Comparison of ENCODE assay signal across 8 mouse cellular contexts in genomic region chr17:34029890-34030595, GRCm38 (mm10). TPM values are rescaled to one million over a fixed set of nuclear protein-coding genes. Genes with fewer than 3 reads are reported as not detected.
DNase-seq lines count a peak whose midpoint lies in the region; ATAC-seq and TF ChIP-seq lines count a peak whose summit lies in the region.

No protein-coding gene starts in this region.

- peaks cover 24% of the 10 kb centered on the region; the same call in 1 of the 2 replicates for H3K4me1 ChIP-seq in intestine, postnatal 0 days (replicated peaks; ENCODE audit: control insufficient read depth, insufficient read depth, low read length)
- peaks cover 75% of the 10 kb centered on the region for H3K4me1 ChIP-seq in neural tube, embryonic 12.5 days

- peak overlapping the region; percentile 86 for H3K9ac ChIP-seq in intestine, postnatal 0 days (ENCODE audit: low read depth, low read length)
- peak overlapping the region; percentile 97 for H3K9ac ChIP-seq in neural tube, embryonic 12.5 days

- no peaks in the 10 kb centered on the region for H3K27me3 ChIP-seq in intestine, postnatal 0 days (replicated peaks; ENCODE audit: control insufficient read depth, insufficient read depth, low read length)
- no peaks in the 10 kb centered on the region for H3K27me3 ChIP-seq in neural tube, embryonic 12.5 days (replicated peaks)

- ATAC-seq in cerebellum, adult (ENCODE audit: insufficient number of reproducible peaks, low FRiP score, low TSS enrichment) = no peak
- no peak for ATAC-seq in intestine, postnatal 0 days
- no peak for ATAC-seq in neural tube, embryonic 12.5 days (ENCODE audit: low FRiP score, low read depth)

- H3K36me3 ChIP-seq in intestine, postnatal 0 days (ENCODE audit: control insufficient read depth, insufficient read depth) = peaks cover 23% of the 10 kb centered on the region
- H3K36me3 ChIP-seq in neural tube, embryonic 12.5 days = peaks cover 31% of the 10 kb centered on the region

- WGBS in intestine, postnatal 0 days = 72% methylated on average over 21 of the region's 21 CpGs
- WGBS in neural tube, embryonic 12.5 days = 78% methylated on average over 21 of the region's 21 CpGs

- peak overlapping the region; percentile 87 for H3K4me2 ChIP-seq in intestine, postnatal 0 days (replicated peaks; ENCODE audit: low read depth)
- peak overlapping the region; percentile 98 for H3K4me2 ChIP-seq in neural tube, embryonic 12.5 days (replicated peaks)

- H3K4me3 ChIP-seq in intestine, postnatal 0 days (ENCODE audit: low read depth, low read length) = peak overlapping the region; percentile 70
- H3K4me3 ChIP-seq in neural tube, embryonic 12.5 days = peak overlapping the region; percentile 94

- no peak overlapping the region for H3K27ac ChIP-seq in intestine, postnatal 0 days (ENCODE audit: low read depth, low read length)
- no peak overlapping the region for H3K27ac ChIP-seq in neural tube, embryonic 12.5 days

- TF ChIP-seq CTCF in intestine, postnatal 0 days (IDR thresholded peaks at IDR 0.05; ENCODE audit: low read depth) = no peak

- DNase-seq in cerebellum, adult 8-10 months = peak; percentile 27
- DNase-seq in right cerebral cortex, postnatal 10 days (ENCODE audit: low spot score in 2 of 2) = peak; percentile 30 to 42
- DNase-seq in right cerebral cortex, postnatal 25 days = no peak
- no peak for DNase-seq in thymus, postnatal 4 days
- no peak for DNase-seq in layer of hippocampus, postnatal 25 days (ENCODE audit: extremely low spot score in 1 of 2, low spot score in 1 of 2)

- no peaks in the 10 kb centered on the region for H3K9me3 ChIP-seq in intestine, postnatal 0 days (ENCODE audit: control insufficient read depth)
- no peaks in the 10 kb centered on the region for H3K9me3 ChIP-seq in neural tube, embryonic 12.5 days

RNA-seq across cellular contexts. Expression of gene Slc39a7, which starts 1.4 kb away (rescaled TPM):
- 99.1 and 99.5 TPM in 2 replicates for polyA plus RNA-seq in intestine, postnatal 0 days (2015; fragmentation: Nextera tagmentation; extraction: Ambion mirVana)
- polyA plus RNA-seq in neural tube, embryonic 12.5 days (2016; fragmentation: Nextera tagmentation; extraction: Ambion mirVana) = 172 and 173 TPM in 2 replicates
- total RNA-seq in layer of hippocampus, postnatal 25 days (2021) = 10 to 100 TPM; 94.3 to 95.5 TPM

RNA-seq across cellular contexts. Expression of gene Rxrb, which starts 1.6 kb away (rescaled TPM):
- polyA plus RNA-seq in intestine, postnatal 0 days (2015; fragmentation: Nextera tagmentation; extraction: Ambion mirVana) = 19.5 and 22.1 TPM in 2 replicates
- polyA plus RNA-seq in neural tube, embryonic 12.5 days (2016; fragmentation: Nextera tagmentation; extraction: Ambion mirVana) = 65.2 and 69.1 TPM in 2 replicates
- 10 to 100 TPM; 76.0 to 83.6 TPM for total RNA-seq in layer of hippocampus, postnatal 25 days (2021)

RNA-seq across cellular contexts. Expression of gene H2-Ke6, which starts 2.2 kb away (rescaled TPM):
- 59.8 and 67.1 TPM in 2 replicates for polyA plus RNA-seq in intestine, postnatal 0 days (2015; fragmentation: Nextera tagmentation; extraction: Ambion mirVana)
- polyA plus RNA-seq in neural tube, embryonic 12.5 days (2016; fragmentation: Nextera tagmentation; extraction: Ambion mirVana) = 61.3 and 70.6 TPM in 2 replicates
- total RNA-seq in layer of hippocampus, postnatal 25 days (2021) = 10 to 100 TPM; 54.3 to 63.9 TPM

RNA-seq across cellular contexts. Expression of gene Ring1, which starts 5.6 kb away (rescaled TPM):
- polyA plus RNA-seq in intestine, postnatal 0 days (2015; fragmentation: Nextera tagmentation; extraction: Ambion mirVana) = 9.1 and 10.1 TPM in 2 replicates
- 25.9 and 30.7 TPM in 2 replicates for polyA plus RNA-seq in neural tube, embryonic 12.5 days (2016; fragmentation: Nextera tagmentation; extraction: Ambion mirVana)
- total RNA-seq in layer of hippocampus, postnatal 25 days (2021) = 10 to 100 TPM; 37.1 to 44.3 TPM

RNA-seq across cellular contexts. Expression of gene Col11a2, which starts 9.2 kb away (rescaled TPM):
- polyA plus RNA-seq in intestine, postnatal 0 days (2015; fragmentation: Nextera tagmentation; extraction: Ambion mirVana) = 0.13 and 0.21 TPM in 2 replicates
- polyA plus RNA-seq in neural tube, embryonic 12.5 days (2016; fragmentation: Nextera tagmentation; extraction: Ambion mirVana) = 5.7 and 6.3 TPM in 2 replicates
- total RNA-seq in layer of hippocampus, postnatal 25 days (2021) = 10 to 100 TPM; 23.5 to 25.3 TPM

Comparison
In these comparisons a context has a peak if more than half of its experiments do, and no peak if none do; other contexts are left out.
1. DNase-seq: peak in cerebellum, adult 8-10 months (single experiment) and right cerebral cortex, postnatal 10 days (2 of 2); none in right cerebral cortex, postnatal 25 days (single experiment), thymus, postnatal 4 days (single experiment) and layer of hippocampus, postnatal 25 days (0 of 2).